Mouse (Mus musculus) urinary bladder, postnatal 4 days (tissue): Measurements from ENCODE around the gene 5730596B20Rik.

Experiments
- DNase-seq, 2 experiments: peaks; one replicate each; pipeline ENCODE4 v3.0.0; 2021 to 2022; ENCODE audit warnings: low spot score in 2 of 2

The 5730596B20Rik gene

GRCm38 (mm10) chr6:52224895-52225611 lies 47.8 kb downstream of the 5730596B20Rik start:
- DNase-seq = no peak

GRCm38 (mm10) chr6:52225612-52226568 lies 48.6 kb downstream of the 5730596B20Rik start:
- peak; percentile 81 to 89 for DNase-seq

- DNase-seq = no peak
Observed at GRCm38 (mm10) chr6:52226569-52227257, 49.4 kb downstream of the 5730596B20Rik start.

- no peak for DNase-seq
Observed at GRCm38 (mm10) chr6:52227470-52228222, 50.3 kb downstream of the 5730596B20Rik start.

GRCm38 (mm10) chr6:52228475-52229465 lies 51.5 kb downstream of the 5730596B20Rik start:
- no peak for DNase-seq

GRCm38 (mm10) chr6:52229558-52230416 lies 52.5 kb downstream of the 5730596B20Rik start:
- DNase-seq = no peak
